Mouse (Mus musculus): ENCODE data around the gene Batf3. TPM values are rescaled to one million over a fixed set of nuclear protein-coding genes. Genes with fewer than 3 reads are reported as not detected.
A peak's percentile ranks its signal among the peaks of the same experiment; 100 is the strongest.

Gene Batf3
- total and polyA plus RNA-seq, 3 experiments = 42.5 to 50.4 (median 44.7) TPM

- in situ Hi-C loops (cut with MboI; ENCODE audit: low pct_ligation_motif_present, low pct_unique_long_range_greater_than_20kb, low sequenced_read_pairs) = loop anchor here (25.0 kb wide), 1 partner anchor 689 kb away; the partner anchor contains the start of gene Nek2
- dilution Hi-C loops (cut with MboI; ENCODE audit: extremely low pct_ligation_motif_present, extremely low pct_unique_long_range_greater_than_20kb, low sequenced_read_pairs) = no loop called here
- H3K79me2 ChIP-seq (replicated peaks; ENCODE audit: control insufficient read depth, extremely low read depth, insufficient read depth, poor library complexity, severe bottlenecking) = no peaks in the 10 kb centered on the region
- no peak overlapping the region for H3K4me3 ChIP-seq (replicated peaks in 1 of 3; ENCODE audit: low read depth in 2 of 3, low read length in 2 of 3, poor library complexity in 1 of 3)
- DNase-seq (ENCODE audit: extremely low read depth) = no peak
- peak overlapping the region; percentile 32; the same call in 1 of the 2 replicates for H3K27ac ChIP-seq (ENCODE audit: insufficient read depth, low read depth)
- H3K4me2 ChIP-seq (ENCODE audit: insufficient read depth, low read depth, poor library complexity, severe bottlenecking) = 0 out of 2 replicates have a peak overlapping the region, but pooled peaks have one; percentile 64
- H3K9me3 ChIP-seq (replicated peaks; ENCODE audit: low read length) = peaks cover 2% of the 10 kb centered on the region
- no peak overlapping the region for H3K9ac ChIP-seq (ENCODE audit: insufficient read depth, low read depth)
- peaks cover 29 to 55% of the 10 kb centered on the region in 2 experiments for H3K4me1 ChIP-seq (ENCODE audit: control insufficient read depth in 1 of 2, insufficient read depth in 2 of 2)
- TF ChIP-seq NRF1 (IDR thresholded peaks at IDR 0.05; ENCODE audit: low read depth, low read length) (no peak), ETS1 (conservative IDR thresholded peaks at IDR 0.05; ENCODE audit: low read depth, low read length) (no peak), USF2 (conservative IDR thresholded peaks at IDR 0.05; ENCODE audit: low read depth, low read length) (no peak), MEF2A (IDR thresholded peaks at IDR 0.05; ENCODE audit: borderline replicate concordance, low read depth, low read length) (peak; percentile 59; the same call in 1 of the 2 replicates), KAT2A (IDR thresholded peaks at IDR 0.05; ENCODE audit: insufficient replicate concordance, low read length) (no peak), CHD2 (IDR thresholded peaks at IDR 0.05; ENCODE audit: low read length) (no peak), ZMIZ1 (IDR thresholded peaks at IDR 0.05; ENCODE audit: low read depth, low read length) (no peak), E2F4 (IDR thresholded peaks at IDR 0.05; ENCODE audit: insufficient replicate concordance, low read depth, low read length) (no peak)
- H3K36me3 ChIP-seq (replicated peaks in 1 of 2; ENCODE audit: control insufficient read depth in 1 of 2, insufficient read depth in 1 of 2, low read length in 1 of 2) = no peaks in the 10 kb centered on the region
- H3K27me3 ChIP-seq (replicated peaks) = no peaks in the 10 kb centered on the region
These were observed 26.0 kb downstream of the Batf3 start for GRCm38 (mm10) chr1:191123696-191124095.

GRCm38 (mm10) chr1:191124288-191124687, 26.6 kb downstream of the Batf3 start:
- no peaks in the 10 kb centered on the region for H3K36me3 ChIP-seq (replicated peaks in 1 of 2; ENCODE audit: control insufficient read depth in 1 of 2, insufficient read depth in 1 of 2, low read length in 1 of 2)
- H3K27me3 ChIP-seq (replicated peaks) = no peaks in the 10 kb centered on the region
- H3K27ac ChIP-seq (ENCODE audit: insufficient read depth, low read depth) = peak overlapping the region; percentile 32; the same call in 1 of the 2 replicates
- H3K79me2 ChIP-seq (replicated peaks; ENCODE audit: control insufficient read depth, extremely low read depth, insufficient read depth, poor library complexity, severe bottlenecking) = no peaks in the 10 kb centered on the region
- TF ChIP-seq POLR2AphosphoS2 (IDR thresholded peaks at IDR 0.05; ENCODE audit: low read depth, low read length) (no peak), ELF1 (IDR thresholded peaks at IDR 0.05; ENCODE audit: low read depth, low read length) (peak; percentile 59), PAX5 (IDR thresholded peaks at IDR 0.05; ENCODE audit: low read length) (no peak), CTCF (conservative IDR thresholded peaks at IDR 0.05 in 1 of 2, IDR thresholded peaks at IDR 0.05 in 1 of 2; ENCODE audit: low read depth in 2 of 2, low read length in 2 of 2) (no peak), GABPA (IDR thresholded peaks at IDR 0.05; ENCODE audit: insufficient replicate concordance, low read depth, low read length) (no peak), ZMIZ1 (IDR thresholded peaks at IDR 0.05; ENCODE audit: low read depth, low read length) (no peak), NELFE (IDR thresholded peaks at IDR 0.05; ENCODE audit: low read depth, low read length) (no peak), MEF2A (IDR thresholded peaks at IDR 0.05; ENCODE audit: borderline replicate concordance, low read depth, low read length) (peak; percentile 48; the same call in 1 of the 2 replicates), HCFC1 (IDR thresholded peaks at IDR 0.05; ENCODE audit: low read depth, low read length) (no peak), UBTF (IDR thresholded peaks at IDR 0.05; ENCODE audit: low read depth, low read length) (no peak), ETS1 (conservative IDR thresholded peaks at IDR 0.05; ENCODE audit: low read depth, low read length) (peak; percentile 70), MAZ (IDR thresholded peaks at IDR 0.05; ENCODE audit: low read depth, low read length) (no peak), JUN (IDR thresholded peaks at IDR 0.05; ENCODE audit: insufficient read depth, low read depth, low read length) (no peak), POLR2A (IDR thresholded peaks at IDR 0.05; ENCODE audit: low read depth, low read length) (no peak), CHD2 (IDR thresholded peaks at IDR 0.05; ENCODE audit: low read length) (peak; percentile 75), BHLHE40 (IDR thresholded peaks at IDR 0.05; ENCODE audit: low read depth, low read length) (peak; percentile 77), TCF12 (IDR thresholded peaks at IDR 0.05; ENCODE audit: low read depth, low read length) (peak; percentile 53; the same call in 1 of the 2 replicates), SMC3 (IDR thresholded peaks at IDR 0.05; ENCODE audit: low read depth, low read length) (0 out of 2 replicates have a peak, but pooled peaks have one; percentile 10), EP300 (IDR thresholded peaks at IDR 0.05; ENCODE audit: low read length) (peak; percentile 41; the same call in 1 of the 2 replicates), IRF4 (IDR thresholded peaks at IDR 0.05; ENCODE audit: low read depth, low read length) (peak; percentile 39; the same call in 1 of the 2 replicates), MAX (IDR thresholded peaks at IDR 0.05; ENCODE audit: low read length) (peak; percentile 52; the same call in 1 of the 2 replicates), KAT2A (IDR thresholded peaks at IDR 0.05; ENCODE audit: insufficient replicate concordance, low read length) (no peak), SIN3A (IDR thresholded peaks at IDR 0.05; ENCODE audit: low read length) (0 out of 2 replicates have a peak, but pooled peaks have one; percentile 37), TBP (conservative IDR thresholded peaks at IDR 0.05; ENCODE audit: low read depth, low read length) (peak; percentile 51; the same call in 1 of the 2 replicates), E2F4 (IDR thresholded peaks at IDR 0.05; ENCODE audit: insufficient replicate concordance, low read depth, low read length) (no peak), JUND (conservative IDR thresholded peaks at IDR 0.05; ENCODE audit: low read depth, low read length) (no peak), ZKSCAN1 (IDR thresholded peaks at IDR 0.05; ENCODE audit: borderline replicate concordance, low read depth, low read length) (no peak)
- no peak overlapping the region for H3K9ac ChIP-seq (ENCODE audit: insufficient read depth, low read depth)
- in situ Hi-C loops (cut with MboI; ENCODE audit: low pct_ligation_motif_present, low pct_unique_long_range_greater_than_20kb, low sequenced_read_pairs) (loop anchor here (25.0 kb wide), 1 partner anchor 688 kb away; the partner anchor contains the start of gene Nek2), dilution Hi-C loops (cut with MboI; ENCODE audit: extremely low pct_ligation_motif_present, extremely low pct_unique_long_range_greater_than_20kb, low sequenced_read_pairs) (no loop called here)
- H3K9me3 ChIP-seq (replicated peaks; ENCODE audit: low read length) = peaks cover 5% of the 10 kb centered on the region
- peak; percentile 87 for DNase-seq (ENCODE audit: extremely low read depth)
- no peak overlapping the region for H3K4me3 ChIP-seq (replicated peaks in 1 of 3; ENCODE audit: low read depth in 2 of 3, low read length in 2 of 3, poor library complexity in 1 of 3)
- H3K4me2 ChIP-seq (ENCODE audit: insufficient read depth, low read depth, poor library complexity, severe bottlenecking) = peak overlapping the region; percentile 64
- peaks cover 27 to 50% of the 10 kb centered on the region in 2 experiments for H3K4me1 ChIP-seq (ENCODE audit: control insufficient read depth in 1 of 2, insufficient read depth in 2 of 2)
